Mouse (Mus musculus) embryonic fibroblast, embryonic 13.5 days (primary cell): ENCODE results near the gene Tmem254b. TPM values are rescaled to one million over a fixed set of nuclear protein-coding genes. Genes with fewer than 3 reads are reported as not detected.
"Not testable (repeated sequence)": the region's sequence is repeated elsewhere in the genome, so short reads cannot be mapped to it uniquely, and the experiment has no call there.

ENCODE experiments used
- H3K27ac ChIP-seq: 2 replicates; pipeline ENCODE4 v1.5.1; 2012; ENCODE audit warnings: low read length, control low read depth, inconsistent platforms; ENCODE audit not compliant: insufficient read depth
- H3K4me1 ChIP-seq: 2 replicates; pipeline ENCODE4 v1.6.1; 2011; ENCODE audit warnings: low read length; ENCODE audit not compliant: control insufficient read depth, insufficient read depth
- H3K4me3 ChIP-seq: 2 replicates; pipeline ENCODE4 v1.5.1; 2011; ENCODE audit warnings: mild to moderate bottlenecking, control low read depth, low read length; ENCODE audit not compliant: insufficient read depth
- polyA plus RNA-seq: library from polyadenylated mRNA; stranded (reverse); fragments of >200 nt; gene quantifications from 2 replicates; pipeline ENCODE4 v1.2.4, GENCODE M21; 2011; ENCODE audit warnings: low read depth; ENCODE audit not compliant: missing spikeins, insufficient read length

The Tmem254b gene
- 16.4 and 21.7 TPM in 2 replicates for polyA plus RNA-seq

DNA sequence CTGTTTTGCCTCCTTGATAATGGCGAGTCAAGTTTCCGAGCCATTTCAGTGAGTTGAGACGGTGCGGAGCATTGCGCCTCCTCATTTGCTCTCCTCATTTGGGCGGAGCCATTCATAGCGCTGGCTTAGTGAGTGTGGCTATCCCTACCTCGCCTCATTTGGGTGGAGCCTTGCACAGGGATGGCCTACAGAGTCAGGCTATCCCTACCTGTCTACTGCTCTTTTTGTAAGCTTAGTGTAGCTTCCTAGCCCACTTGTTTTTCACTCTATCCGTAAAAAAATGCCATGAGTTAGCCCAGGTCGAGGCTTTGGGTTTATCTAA lies at the start of gene Tmem254b:
Gene Tmem254b (minus strand): TSS at position 116 of the 322 bp plus-strand sequence.
- H3K27ac ChIP-seq, H3K4me1 ChIP-seq, H3K4me3 ChIP-seq: not testable (repeated sequence)

DNA sequence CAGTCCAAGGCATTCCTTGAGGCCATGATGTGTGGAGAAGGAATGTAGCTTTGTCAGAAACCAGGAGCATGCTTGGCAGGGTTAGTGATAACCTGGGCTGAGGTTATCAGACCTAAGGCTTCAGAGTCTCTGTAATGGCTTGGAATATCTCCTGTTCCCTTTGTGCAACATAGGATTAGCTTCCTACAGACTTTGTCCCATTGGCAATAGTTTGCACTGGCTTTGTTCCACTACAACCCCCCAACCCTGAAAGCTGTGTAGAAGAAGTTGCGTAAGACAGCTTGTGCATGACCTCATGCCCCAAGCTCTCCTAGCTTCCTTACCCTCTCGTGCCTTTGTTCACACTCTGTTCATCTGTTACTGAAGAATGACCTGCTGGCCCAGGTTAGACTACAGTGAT lies 30.3 kb upstream of the Tmem254b start:
- not testable (repeated sequence) for H3K4me1 ChIP-seq, H3K4me3 ChIP-seq

DNA sequence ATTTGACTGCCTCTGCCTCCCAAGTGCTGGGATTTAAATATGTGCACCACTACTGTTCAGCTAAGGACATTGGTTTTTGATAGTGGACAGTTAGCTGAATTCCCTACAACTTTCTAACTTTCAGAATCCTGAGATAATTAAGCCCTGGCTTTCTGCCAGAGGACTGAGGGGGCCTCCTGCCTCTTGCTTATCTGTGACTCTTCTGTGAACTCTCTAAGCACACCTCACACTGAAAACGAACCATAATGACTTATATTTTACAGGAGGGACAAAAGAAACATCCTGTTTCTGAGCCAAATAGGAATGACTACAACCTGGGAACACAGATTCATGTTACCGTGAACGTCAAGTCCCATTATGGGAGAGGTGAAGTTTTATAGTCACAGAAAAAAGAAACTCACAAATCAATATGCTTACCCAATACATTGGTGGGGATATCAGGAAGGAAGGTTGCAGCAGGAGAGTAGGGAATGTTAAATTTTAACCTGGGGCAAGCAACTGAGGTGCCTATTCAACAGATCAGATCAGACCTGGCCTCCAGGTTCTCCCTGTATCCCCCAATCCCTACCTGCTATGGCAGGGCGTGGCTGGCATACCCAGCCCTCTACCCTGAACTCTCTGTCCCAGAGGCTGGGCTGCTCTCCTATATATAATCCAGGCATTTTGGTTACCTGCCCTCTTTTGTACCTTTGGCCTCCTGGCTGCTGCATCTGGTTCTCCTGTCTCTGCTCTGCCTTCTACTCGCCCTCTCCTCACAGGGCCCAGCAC lies 9.6 kb upstream of the Tmem254b start:
- H3K4me3 ChIP-seq, H3K27ac ChIP-seq, H3K4me1 ChIP-seq: not testable (repeated sequence)

More for the DNA sequence above, 30.3 kb upstream of the Tmem254b start:
- not testable (repeated sequence) for H3K27ac ChIP-seq

DNA sequence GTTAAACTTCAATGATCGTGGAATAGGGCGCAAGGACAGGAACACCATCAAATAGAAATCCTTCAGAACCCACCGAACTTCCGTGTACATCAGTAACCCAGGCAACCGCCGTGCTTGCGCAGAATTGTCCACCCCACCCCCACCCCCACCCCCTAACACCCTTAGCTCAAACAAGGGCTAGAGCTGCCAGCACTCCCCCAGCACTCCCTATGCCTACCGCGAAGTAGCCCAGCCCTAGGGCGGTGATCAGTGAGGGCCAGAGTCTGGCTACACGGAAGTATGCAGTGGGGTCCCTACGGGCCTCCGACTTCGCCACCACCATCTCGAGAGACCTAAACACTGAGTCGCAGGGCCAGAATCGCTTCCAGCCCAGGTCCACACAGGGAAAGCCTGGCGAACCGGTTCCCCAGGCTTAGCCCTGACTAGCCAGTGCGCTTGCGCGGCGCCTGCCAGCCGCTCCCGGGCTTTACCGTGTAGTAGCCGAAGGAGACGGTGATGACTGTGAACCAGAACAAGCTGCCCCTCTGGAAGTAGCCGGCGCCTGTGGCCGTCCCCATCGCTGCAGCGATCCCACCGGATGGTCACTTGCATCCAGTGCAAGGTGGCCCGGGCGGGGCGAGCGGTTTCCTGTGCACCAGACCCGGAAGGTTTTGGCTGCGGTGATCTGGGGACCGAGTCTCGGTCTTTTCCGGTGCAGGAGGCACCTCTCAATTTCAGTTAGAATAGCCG lies 480 bp downstream of the Tmem254b start:
- not testable (repeated sequence) for H3K4me3 ChIP-seq, H3K4me1 ChIP-seq, H3K27ac ChIP-seq

DNA sequence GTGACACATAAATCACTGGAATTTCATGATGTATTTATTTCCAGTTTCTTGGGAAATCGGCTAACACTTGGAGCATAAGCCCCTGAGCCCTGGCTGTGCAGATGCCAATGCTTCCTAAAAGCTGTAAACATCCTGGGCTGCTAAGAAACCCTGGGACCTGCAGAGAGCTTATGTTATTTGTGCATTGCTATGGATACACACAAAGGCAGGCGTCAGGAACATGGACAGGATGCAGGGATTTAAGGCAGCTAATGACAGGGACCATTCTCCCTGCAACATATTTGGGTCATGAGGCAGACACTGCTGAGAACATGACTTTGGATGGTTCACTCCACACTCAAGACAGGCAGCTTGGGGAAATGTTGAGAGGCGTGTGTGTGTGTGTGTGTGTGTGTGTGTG lies 9.0 kb downstream of the Tmem254b start:
- H3K4me1 ChIP-seq, H3K4me3 ChIP-seq, H3K27ac ChIP-seq: not testable (repeated sequence)

DNA sequence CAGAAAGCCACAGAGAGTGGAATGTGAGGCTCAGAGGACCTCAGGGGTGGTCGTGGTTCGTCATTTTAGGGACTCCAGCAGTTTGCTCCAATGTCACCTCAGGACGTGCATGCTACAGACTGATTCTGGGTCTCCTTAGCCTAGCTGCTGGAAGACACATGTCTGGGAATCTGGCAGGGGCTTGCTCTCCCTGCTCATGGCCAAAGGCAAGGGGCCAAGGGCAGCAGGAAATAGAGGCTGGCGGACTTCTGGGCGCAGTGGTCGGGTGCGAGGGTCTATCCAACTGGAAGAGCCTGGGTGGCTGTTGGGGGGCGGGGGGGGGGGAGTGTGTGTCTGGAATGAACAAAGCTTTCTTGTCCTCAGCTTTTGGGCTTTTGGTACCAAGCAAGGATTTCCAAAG lies 18.5 kb downstream of the Tmem254b start:
- H3K27ac ChIP-seq, H3K4me1 ChIP-seq, H3K4me3 ChIP-seq: not testable (repeated sequence)

DNA sequence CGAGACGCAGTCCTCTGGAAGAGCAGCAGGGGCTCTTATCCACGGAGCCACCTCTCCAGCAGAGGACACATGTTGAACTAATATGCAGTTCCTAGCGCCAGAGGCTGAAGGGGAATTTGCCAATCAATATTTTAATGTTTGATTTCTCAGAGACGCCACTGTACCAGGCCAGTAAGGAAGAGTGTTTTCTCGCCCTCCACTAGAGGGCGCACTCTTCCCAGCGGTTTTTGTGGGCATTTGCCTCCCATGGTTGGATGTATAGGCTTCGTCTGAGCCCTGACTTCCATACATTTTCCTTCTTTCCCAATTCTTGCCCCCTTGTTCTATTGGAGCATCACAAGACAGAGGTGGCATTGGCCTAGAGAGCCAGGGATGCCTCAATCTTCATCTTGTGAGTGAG lies 20.2 kb downstream of the Tmem254b start:
- H3K27ac ChIP-seq, result not testable (repeated sequence)

DNA sequence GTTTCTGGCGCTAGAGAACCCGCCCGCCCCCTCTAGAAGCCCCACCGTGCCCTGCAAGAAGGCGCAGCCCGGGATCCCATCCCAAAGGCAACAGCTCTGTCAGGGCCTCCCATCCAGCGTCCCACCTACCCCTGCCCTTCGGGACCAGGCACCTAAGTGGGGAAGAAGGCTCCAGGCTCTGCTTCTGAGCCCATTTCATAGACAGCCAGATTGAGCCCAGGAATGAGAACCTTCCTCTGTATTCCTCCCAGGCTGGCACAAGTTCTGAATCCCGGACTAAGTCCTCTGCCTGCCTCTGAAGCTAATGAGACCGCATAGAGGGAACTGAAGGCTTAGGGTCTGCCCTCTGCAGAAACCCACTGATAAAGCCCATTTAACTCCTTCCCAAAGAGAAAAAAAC lies 24.5 kb downstream of the Tmem254b start, which contains the start of gene Plac9b:
Gene Plac9b (minus strand): TSS at position 101 of the 400 bp plus-strand sequence.
- H3K4me3 ChIP-seq, H3K27ac ChIP-seq: not testable (repeated sequence)

More for the DNA sequence above, 20.2 kb downstream of the Tmem254b start:
- not testable (repeated sequence) for H3K4me1 ChIP-seq, H3K4me3 ChIP-seq

DNA sequence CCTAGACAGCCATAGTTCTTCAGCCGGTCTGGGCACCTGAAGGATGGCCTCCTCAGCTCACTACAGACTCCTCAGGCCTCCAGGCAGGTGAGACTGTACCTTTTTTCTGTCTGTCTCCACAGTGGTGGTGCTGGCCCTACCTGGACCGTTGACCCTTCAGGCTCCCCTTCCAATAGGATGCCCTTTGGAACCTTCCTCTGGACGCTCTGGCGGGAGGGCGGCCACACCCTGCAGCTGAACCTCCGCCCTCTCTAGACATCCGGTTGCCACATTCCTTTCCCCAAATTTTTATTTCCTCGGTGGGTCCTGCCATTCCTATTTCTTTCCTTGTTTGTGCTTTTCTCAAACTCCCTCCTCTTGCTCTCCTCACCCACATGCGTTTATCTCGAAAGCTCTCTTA lies 25.2 kb downstream of the Tmem254b start:
- H3K27ac ChIP-seq, H3K4me3 ChIP-seq, H3K4me1 ChIP-seq: not testable (repeated sequence)

More for the DNA sequence above, 24.5 kb downstream of the Tmem254b start, which contains the start of gene Plac9b:
- not testable (repeated sequence) for H3K4me1 ChIP-seq

DNA sequence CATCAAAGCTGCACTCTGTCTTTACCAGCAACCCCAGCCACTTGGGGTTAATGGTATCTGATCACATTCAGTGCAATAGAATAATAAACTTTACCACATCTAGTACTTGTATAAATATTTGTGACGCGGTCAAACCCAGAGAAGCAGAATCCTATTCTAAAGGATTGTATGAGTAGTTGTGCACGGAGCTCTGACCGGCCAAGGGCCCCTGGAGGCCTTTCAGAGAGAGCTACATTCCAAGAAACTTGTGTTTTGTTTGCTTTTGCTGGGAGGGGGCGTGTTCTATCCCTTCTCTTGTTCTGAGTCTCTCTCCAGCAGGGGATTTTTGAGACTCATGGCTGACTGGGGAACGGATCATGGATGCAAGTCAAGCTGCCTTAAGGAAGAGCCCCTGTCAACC lies 31.8 kb downstream of the Tmem254b start:
- H3K4me3 ChIP-seq, H3K27ac ChIP-seq, H3K4me1 ChIP-seq: not testable (repeated sequence)

DNA sequence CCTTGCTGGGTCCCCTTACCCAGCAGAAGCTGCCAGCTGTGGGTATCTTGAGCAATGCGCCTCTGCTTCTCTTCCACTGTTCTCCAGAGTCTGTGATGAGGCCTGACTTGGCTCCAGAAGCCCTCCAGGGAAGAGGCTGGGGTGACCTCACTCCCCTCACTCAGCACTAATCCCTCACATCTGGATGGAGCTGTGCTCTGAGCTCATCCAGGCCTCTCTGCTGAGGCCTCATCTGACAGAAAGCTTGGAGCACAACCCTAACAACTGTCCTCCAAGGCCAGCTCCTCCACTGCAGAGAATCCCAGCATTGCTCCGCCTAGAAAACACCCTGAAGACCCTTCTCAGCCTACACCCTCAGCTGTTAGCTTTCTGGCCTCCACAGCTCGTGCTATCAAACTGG lies 32.9 kb downstream of the Tmem254b start:
- not testable (repeated sequence) for H3K4me3 ChIP-seq, H3K27ac ChIP-seq, H3K4me1 ChIP-seq

DNA sequence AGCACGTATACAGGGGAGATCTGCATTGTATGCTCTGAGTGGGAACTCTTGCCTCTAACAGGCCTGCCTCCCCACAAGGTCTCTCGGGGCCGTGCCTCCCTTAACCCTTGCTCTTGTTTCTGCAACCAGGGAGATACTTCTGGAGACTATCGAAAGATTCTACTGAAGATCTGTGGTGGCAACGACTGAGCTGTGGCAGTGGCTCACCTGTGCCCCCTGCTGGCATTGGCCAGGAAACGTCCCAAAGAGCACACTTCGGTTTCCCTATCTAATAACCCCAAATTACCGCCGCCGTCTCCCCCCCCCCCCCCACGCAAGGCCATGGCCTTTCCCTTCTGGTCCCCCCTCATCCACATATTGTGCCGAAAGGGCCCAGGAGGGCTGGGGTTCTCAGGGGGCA lies 41.6 kb downstream of the Tmem254b start:
- H3K27ac ChIP-seq, H3K4me1 ChIP-seq, H3K4me3 ChIP-seq: not testable (repeated sequence)

DNA sequence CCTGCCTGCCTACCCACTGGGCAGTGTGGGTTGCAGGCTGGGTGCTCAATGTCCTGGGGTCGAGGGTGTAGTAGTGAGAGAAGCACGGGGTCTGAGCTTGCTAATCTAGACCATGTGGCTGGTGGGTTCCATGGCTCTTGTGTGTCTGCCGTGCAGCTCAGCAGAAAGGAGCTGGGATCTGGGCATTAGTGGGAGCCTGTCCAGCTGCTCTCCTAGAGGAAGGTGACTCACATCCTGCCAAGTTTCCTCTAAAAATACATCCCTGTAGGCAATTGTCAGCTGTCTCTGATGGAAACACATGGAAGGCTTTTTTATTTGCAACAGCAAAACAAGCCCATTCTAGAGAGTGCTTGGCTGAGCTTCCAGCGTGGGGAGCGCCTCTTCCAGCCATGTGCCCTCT lies 44.4 kb downstream of the Tmem254b start:
- not testable (repeated sequence) for H3K4me3 ChIP-seq, H3K4me1 ChIP-seq, H3K27ac ChIP-seq

DNA sequence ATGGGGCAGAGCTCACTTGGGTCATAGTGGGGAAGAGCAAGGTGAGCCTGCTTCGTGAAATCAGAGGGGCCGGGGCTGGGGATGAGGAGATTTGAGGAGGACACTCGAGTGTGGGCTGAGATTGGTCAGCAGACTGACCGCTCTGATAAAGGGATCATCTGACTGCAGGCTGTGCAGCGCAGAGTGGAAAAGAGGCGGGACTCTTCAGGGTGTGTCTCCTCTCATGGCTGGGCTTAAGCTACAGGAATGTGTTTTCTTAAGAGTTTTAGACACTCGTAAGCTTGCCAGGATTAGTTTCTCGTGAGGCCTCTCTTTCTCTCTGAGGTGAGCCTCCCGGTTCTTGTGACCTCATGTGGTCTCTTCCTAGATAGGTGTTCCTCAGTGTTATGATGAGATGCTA lies 45.7 kb downstream of the Tmem254b start:
- not testable (repeated sequence) for H3K4me1 ChIP-seq, H3K27ac ChIP-seq, H3K4me3 ChIP-seq

DNA sequence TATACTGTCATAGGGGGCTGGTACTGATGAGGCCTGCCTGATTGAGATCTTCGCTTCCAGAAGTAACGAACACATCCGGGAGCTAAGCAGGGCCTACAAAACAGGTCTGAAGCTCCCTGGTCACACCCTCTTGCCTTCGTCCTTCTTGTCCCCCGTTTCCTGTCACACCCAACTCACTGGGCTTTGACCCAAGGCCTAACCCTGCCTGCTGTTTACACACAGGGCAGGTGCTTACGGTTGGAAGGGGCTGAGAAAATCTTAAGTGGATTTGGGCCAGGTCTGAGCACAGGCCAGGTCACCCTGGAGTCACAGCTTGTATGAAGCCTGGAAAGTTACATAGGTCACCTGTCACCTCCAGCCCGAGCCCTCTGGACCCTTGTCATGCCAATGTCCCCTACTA lies 50.8 kb downstream of the Tmem254b start:
- not testable (repeated sequence) for H3K4me3 ChIP-seq, H3K27ac ChIP-seq, H3K4me1 ChIP-seq
